Mouse (Mus musculus) embryonic fibroblast, embryonic 13.5 days (primary cell): ENCODE data around the gene Apoe.

Source experiments
- CTCF ChIP-seq: IDR thresholded peaks from 2 replicates; pipeline ENCODE4 v1.5.1; 2011; ENCODE audit warnings: mild to moderate bottlenecking, control low read depth, low read length, moderate library complexity, borderline replicate concordance; ENCODE audit not compliant: insufficient read depth
- POLR2A ChIP-seq: IDR thresholded peaks from 2 replicates; pipeline ENCODE4 v1.6.1; 2011; ENCODE audit warnings: low read depth, mild to moderate bottlenecking, control low read depth, low read length, moderate library complexity

- TF ChIP-seq CTCF (no peak), POLR2A (no peak)
Measured at GRCm38 (mm10) chr7:19695213-19695594, 3.8 kb downstream of the Apoe start.
